Mouse (Mus musculus) ES-Bruce4 (cell line): Measurements from ENCODE around the gene Zpr1.

Source experiments
- CTCF ChIP-seq: IDR thresholded peaks from one replicate; pipeline ENCODE4 v1.8.1; 2011; ENCODE audit warnings: low read depth, low read length
- EP300 ChIP-seq: IDR thresholded peaks from 2 replicates; pipeline ENCODE4 v1.6.1; 2011; ENCODE audit warnings: low read depth, low read length; ENCODE audit not compliant: insufficient read depth
- POLR2A ChIP-seq: IDR thresholded peaks from one replicate; pipeline ENCODE4 v1.8.1; 2011; ENCODE audit warnings: low read length; ENCODE audit not compliant: insufficient read depth

- no peak for TF ChIP-seq POLR2A
- peak; percentile 85 for TF ChIP-seq CTCF
- no peak for TF ChIP-seq EP300
Observed at GRCm38 (mm10) chr9:46309121-46309520, 36.3 kb downstream of the Zpr1 start.
